Mouse (Mus musculus) adrenal gland, postnatal 0 days (tissue): ENCODE results near the gene Bcl2l1. TPM values are rescaled to one million over a fixed set of nuclear protein-coding genes. Genes with fewer than 3 reads are reported as not detected.

Experiments used
- microRNA-seq: library from miRNA; unstranded; fragments of <30 nt; microRNA quantifications from one replicate; pipeline ENCODE4, GENCODE M21; 2016; ENCODE audit warnings: borderline replicate concordance; ENCODE audit not compliant: insufficient number of aligned reads
- polyA plus RNA-seq: library from polyadenylated mRNA; unstranded; fragments of >200 nt; fragmentation: Nextera tagmentation; extraction: Ambion mirVana; gene quantifications from 2 replicates; pipeline ENCODE4 v1.2.1, GENCODE M21; 2015

Bcl2l1 gene
- 59.1 and 59.8 TPM in 2 replicates for polyA plus RNA-seq

DNA sequence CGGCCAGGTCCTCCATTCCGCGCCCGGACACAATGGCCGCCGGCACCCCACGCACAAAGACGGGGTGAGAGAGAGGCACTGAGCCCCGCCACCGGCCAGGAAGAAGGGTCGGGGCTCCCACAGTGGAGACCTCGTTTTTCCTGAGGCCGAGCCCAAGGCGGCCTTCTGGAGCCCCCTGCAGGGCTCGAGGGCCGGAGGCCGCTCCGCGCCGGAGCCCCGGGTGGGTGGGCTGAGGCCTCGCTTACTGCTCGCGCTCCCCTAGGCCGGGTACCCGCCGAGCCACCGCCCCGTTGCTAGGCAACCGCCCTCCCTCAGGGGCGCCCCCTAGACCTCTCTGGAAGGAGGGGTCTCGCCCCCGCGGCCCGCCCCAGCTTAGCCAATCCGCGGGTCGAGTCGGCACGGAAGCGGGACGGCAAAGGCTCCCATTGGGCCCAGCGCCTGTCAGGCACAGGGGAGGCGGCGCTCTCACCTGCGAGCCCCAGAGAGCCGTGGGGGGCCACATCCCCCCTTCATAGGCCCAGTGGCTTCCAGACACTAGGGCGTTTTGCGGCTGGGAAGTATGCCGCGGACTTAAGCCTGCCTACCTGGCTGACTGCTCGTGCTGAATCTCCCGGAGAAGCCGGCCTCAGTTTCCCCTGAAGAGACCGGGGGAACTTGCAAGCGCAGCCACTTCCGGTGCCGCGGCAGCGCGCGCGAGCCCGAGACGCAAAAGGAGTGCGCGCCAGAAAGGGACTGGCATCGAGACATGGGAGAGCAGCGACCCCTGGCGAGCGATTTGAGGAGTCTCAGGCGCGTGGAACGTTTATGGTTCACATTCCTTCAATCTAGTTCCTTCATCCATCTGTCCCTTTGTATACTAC lies at the start of gene Bcl2l1:
Gene Bcl2l1 (minus strand): TSS at position 710 of the 860 bp plus-strand sequence.

GRCm38 (mm10) chr2:152847815-152848302 lies 16.3 kb upstream of the Bcl2l1 start, which contains the start of gene Tpx2:
TSS of gene Tpx2 (plus strand) at chr2:152847964.

DNA sequence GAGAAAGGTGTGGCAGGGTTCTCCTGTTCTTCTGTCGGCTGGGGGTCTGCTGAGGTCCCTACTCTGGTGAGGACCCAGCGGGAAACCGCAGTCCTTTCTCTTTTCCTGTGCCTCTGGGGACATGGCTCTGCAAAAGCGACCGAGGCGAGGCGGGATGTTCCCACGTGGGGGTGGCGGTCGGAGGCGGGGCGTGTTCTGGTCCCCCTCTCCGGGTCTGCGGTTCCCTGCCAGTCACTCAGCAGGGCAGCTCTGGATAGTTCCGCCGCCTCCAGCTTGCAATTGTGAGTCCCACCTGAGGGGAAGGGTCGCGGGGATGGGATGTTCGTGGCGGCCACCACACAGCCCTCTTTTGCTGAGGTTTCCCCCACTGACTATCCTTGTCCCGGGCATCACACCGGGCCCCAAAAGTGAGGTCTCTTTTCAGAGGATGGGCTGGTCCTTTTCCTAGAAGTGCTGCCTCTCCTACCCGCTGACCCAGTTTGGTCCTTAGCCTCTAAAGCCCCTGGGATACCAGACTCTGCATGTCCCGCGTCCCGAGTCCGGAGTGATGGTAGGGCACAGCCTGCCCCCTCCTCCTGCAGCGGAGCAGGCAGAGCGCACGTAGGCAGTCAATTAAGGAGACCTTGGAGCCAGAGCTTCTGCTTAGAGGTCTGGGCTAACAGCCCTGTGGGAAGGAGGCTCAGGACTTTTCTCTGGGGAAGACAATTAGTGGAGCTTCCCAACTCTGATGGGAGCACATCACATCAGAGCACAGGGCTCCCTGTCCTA lies 77.4 kb downstream of the Bcl2l1 start, which contains the start of gene Cox4i2:
Gene Cox4i2 (plus strand): TSS at position 230 of the 768 bp plus-strand sequence.

GRCm38 (mm10) chr2:152736090-152736601 lies 95.4 kb downstream of the Bcl2l1 start, which contains the start of gene Id1:
TSS of gene Id1 (plus strand) at chr2:152736251.

Small RNAs within 50 kb of the gene (microRNA-seq; reads per million reads assigned to microRNA genes)
- gene Gm23802 = not detected
- not detected for gene Mir5622

Other genes with a start within 250 kb of the Bcl2l1 start
- not detected in 2 replicates for gene Defb45, start 232.3 kb downstream of the Bcl2l1 start, polyA plus RNA-seq
- 9.0 and 10.7 TPM in 2 replicates for gene Defb36, start 227.4 kb downstream of the Bcl2l1 start, polyA plus RNA-seq
- gene Defb25, start 208.7 kb downstream of the Bcl2l1 start, polyA plus RNA-seq = 4.1 and 5.2 TPM in 2 replicates
- gene Rem1, start 204.8 kb downstream of the Bcl2l1 start, polyA plus RNA-seq = 8.9 and 10.3 TPM in 2 replicates
- 141 and 183 TPM in 2 replicates for gene H13, start 162.3 kb downstream of the Bcl2l1 start, polyA plus RNA-seq
- gene Mcts2, start 144.7 kb downstream of the Bcl2l1 start, polyA plus RNA-seq = 52.4 and 57.4 TPM in 2 replicates
- 91.1 and 97.3 TPM in 2 replicates for gene Id1, start 95.5 kb downstream of the Bcl2l1 start, polyA plus RNA-seq
- gene Cox4i2, start 77.6 kb downstream of the Bcl2l1 start, polyA plus RNA-seq = 10.2 and 12.2 TPM in 2 replicates
- 17.0 and 17.4 TPM in 2 replicates for gene Tpx2, start 16.2 kb upstream of the Bcl2l1 start, polyA plus RNA-seq
- 0.05 and 0.72 TPM in 2 replicates for gene Mylk2, start 79.6 kb upstream of the Bcl2l1 start, polyA plus RNA-seq
- 6.2 and 8.1 TPM in 2 replicates for gene Foxs1, start 101.5 kb upstream of the Bcl2l1 start, polyA plus RNA-seq
- 0.83 and 0.95 TPM in 2 replicates for gene Dusp15, start 120.0 kb upstream of the Bcl2l1 start, polyA plus RNA-seq
- gene Ttll9, start 130.8 kb upstream of the Bcl2l1 start, polyA plus RNA-seq = 0.51 and 0.55 TPM in 2 replicates
- 166 and 192 TPM in 2 replicates for gene Pdrg1, start 183.7 kb upstream of the Bcl2l1 start, polyA plus RNA-seq
- 0.26 and 0.54 TPM in 2 replicates for gene Xkr7, start 200.1 kb upstream of the Bcl2l1 start, polyA plus RNA-seq
- 0.60 and 2.6 TPM in 2 replicates for gene Ccm2l, start 234.2 kb upstream of the Bcl2l1 start, polyA plus RNA-seq